Mouse (Mus musculus) myocyte (in vitro differentiated cells): ENCODE data around the gene Snx29. TPM values are rescaled to one million over a fixed set of nuclear protein-coding genes. Genes with fewer than 3 reads are reported as not detected.

Source experiments
- H3K27me3 ChIP-seq: one replicate; pipeline ENCODE4 v1.6.1; 2011; ENCODE audit not compliant: control insufficient read depth, insufficient read depth, insufficient read length
- H3K36me3 ChIP-seq: one replicate; pipeline ENCODE4 v1.6.1; 2011; ENCODE audit not compliant: control insufficient read depth, insufficient read depth
- H3K4me2 ChIP-seq: one replicate; pipeline ENCODE4 v1.6.1; 2011; ENCODE audit warnings: low read depth, control low read depth
- H3K4me3 ChIP-seq: one replicate; pipeline ENCODE4 v1.5.1; 2011; ENCODE audit warnings: mild to moderate bottlenecking, control low read depth, moderate library complexity
- H3K79me2 ChIP-seq: one replicate; pipeline ENCODE4 v1.6.1; 2011; ENCODE audit not compliant: control insufficient read depth, insufficient read depth
- H3ac ChIP-seq: one replicate; pipeline ENCODE4 v1.6.1; 2011; ENCODE audit not compliant: control insufficient read depth, insufficient read length
- CEBPB ChIP-seq: IDR thresholded peaks from 2 replicates; pipeline ENCODE4 v1.6.1; 2011; ENCODE audit warnings: mild to moderate bottlenecking, moderate library complexity; ENCODE audit not compliant: poor library complexity, insufficient read depth, severe bottlenecking
- E2F4 ChIP-seq: IDR thresholded peaks from one replicate; pipeline ENCODE4 v1.6.1; 2011; ENCODE audit warnings: mild to moderate bottlenecking, control low read depth, moderate library complexity; ENCODE audit not compliant: insufficient read depth
- MAX ChIP-seq: IDR thresholded peaks from one replicate; pipeline ENCODE4 v1.6.1; 2011; ENCODE audit warnings: low read depth, mild to moderate bottlenecking, control low read depth
- MYOD1 ChIP-seq, 3 experiments: IDR thresholded peaks; one replicate each; pipeline ENCODE4 v1.6.1; 2011; ENCODE audit warnings: control low read depth in 2 of 3, low read depth in 2 of 3, mild to moderate bottlenecking in 2 of 3, moderate library complexity in 1 of 3; ENCODE audit not compliant: insufficient read length in 2 of 3, control insufficient read depth in 1 of 3
- MYOG ChIP-seq, 3 experiments: IDR thresholded peaks; one replicate each; pipeline ENCODE4 v1.6.1; 2011; ENCODE audit warnings: control low read depth in 2 of 3, low read depth in 2 of 3, mild to moderate bottlenecking in 2 of 3; ENCODE audit not compliant: insufficient read length in 2 of 3, control insufficient read depth in 1 of 3, insufficient read depth in 1 of 3
- POLR2A ChIP-seq: IDR thresholded peaks from one replicate; pipeline ENCODE4 v1.6.1; 2011; ENCODE audit warnings: low read depth, mild to moderate bottlenecking, control low read depth, moderate library complexity; ENCODE audit not compliant: insufficient read length
- POLR2AphosphoS2 ChIP-seq: IDR thresholded peaks from one replicate; pipeline ENCODE4 v1.6.1; 2011; ENCODE audit warnings: low read depth, control low read depth; ENCODE audit not compliant: insufficient read length
- REST ChIP-seq: IDR thresholded peaks from one replicate; pipeline ENCODE4 v1.6.1; 2011; ENCODE audit warnings: mild to moderate bottlenecking, control low read depth, moderate library complexity; ENCODE audit not compliant: insufficient read depth, insufficient read length
- SRF ChIP-seq: IDR thresholded peaks from one replicate; pipeline ENCODE4 v1.6.1; 2011; ENCODE audit warnings: low read depth; ENCODE audit not compliant: control insufficient read depth, insufficient read length
- TCF12 ChIP-seq: IDR thresholded peaks from one replicate; pipeline ENCODE4 v1.6.1; 2011; ENCODE audit warnings: mild to moderate bottlenecking, control low read depth; ENCODE audit not compliant: poor library complexity, insufficient read depth, severe bottlenecking
- TCF3 ChIP-seq: IDR thresholded peaks from one replicate; pipeline ENCODE4 v1.6.1; 2011; ENCODE audit warnings: low read depth, control low read depth; ENCODE audit not compliant: insufficient read length
- USF1 ChIP-seq: IDR thresholded peaks from one replicate; pipeline ENCODE4 v1.6.1; 2011; ENCODE audit warnings: low read depth, mild to moderate bottlenecking, control low read depth, moderate library complexity
- polyA plus RNA-seq: library from polyadenylated mRNA; unstranded; fragments of >200 nt; fragmentation: generic; extraction: Trizol; gene quantifications from one replicate; pipeline ENCODE4 v1.2.1, GENCODE M21; 2012; ENCODE audit warnings: missing spikeins

The Snx29 gene
- polyA plus RNA-seq = 1.7 TPM

DNA sequence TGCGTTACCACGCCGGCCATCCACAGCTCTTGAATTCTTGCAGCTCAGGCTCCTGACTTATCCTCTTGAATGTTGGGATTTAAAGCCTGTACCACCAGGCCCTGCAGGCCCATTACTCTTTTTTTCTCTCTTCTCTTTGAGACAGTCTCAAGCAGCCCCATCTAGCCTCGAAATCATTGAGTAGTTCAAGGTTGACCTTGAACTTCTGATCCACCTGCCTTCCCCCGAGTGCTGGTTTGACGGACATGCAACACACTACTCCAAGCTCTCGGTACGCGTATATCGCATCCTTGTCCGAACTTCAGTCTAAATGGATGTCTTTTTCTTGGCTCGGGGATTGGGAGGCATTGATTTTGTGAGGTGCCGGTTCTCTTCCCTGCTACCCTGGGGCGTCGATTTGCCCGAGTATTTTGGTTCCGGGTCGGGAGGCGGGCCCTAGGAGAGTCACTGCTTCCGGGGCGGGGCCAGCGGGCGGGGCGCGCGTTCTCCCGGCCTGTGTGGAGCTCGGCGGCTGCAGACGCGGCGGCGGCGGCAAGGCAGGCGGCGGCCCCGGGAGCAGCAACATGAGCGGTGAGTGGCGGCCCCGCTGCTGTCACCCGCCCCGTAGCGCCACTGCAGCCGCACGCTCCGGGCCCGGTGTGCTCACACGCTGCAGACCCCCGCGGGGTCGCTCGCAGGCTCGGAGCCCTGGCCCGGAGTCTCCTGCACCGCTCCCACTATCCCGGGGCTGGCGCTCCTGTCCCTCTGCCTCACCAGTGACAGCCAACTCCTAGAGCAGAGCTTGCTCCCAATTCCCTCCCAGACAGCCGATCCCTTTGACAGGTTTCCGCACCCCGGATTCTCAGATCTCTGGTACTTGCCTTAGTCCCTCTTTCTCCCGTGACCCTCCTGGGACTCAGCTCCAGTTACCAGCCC lies at the start of gene Snx29:
TSS of gene Snx29 (plus strand) at position 500 of the 915 bp plus-strand sequence.
- TF ChIP-seq TCF3 (no peak), MYOG (IDR thresholded peaks at IDR 0.05; ENCODE audit: control insufficient read depth in 1 of 3, insufficient read depth in 1 of 3, insufficient read length in 2 of 3, low read depth in 2 of 3) (no peak), SRF (no peak), TCF12 (no peak), POLR2AphosphoS2 (peak; percentile 77), REST (no peak), POLR2A (peak; percentile 91), E2F4 (no peak), MYOD1 (IDR thresholded peaks at IDR 0.05; ENCODE audit: control insufficient read depth in 1 of 3, insufficient read length in 2 of 3, low read depth in 2 of 3) (no peak)
- no peaks in the 10 kb centered on the region for H3K79me2 ChIP-seq

DNA sequence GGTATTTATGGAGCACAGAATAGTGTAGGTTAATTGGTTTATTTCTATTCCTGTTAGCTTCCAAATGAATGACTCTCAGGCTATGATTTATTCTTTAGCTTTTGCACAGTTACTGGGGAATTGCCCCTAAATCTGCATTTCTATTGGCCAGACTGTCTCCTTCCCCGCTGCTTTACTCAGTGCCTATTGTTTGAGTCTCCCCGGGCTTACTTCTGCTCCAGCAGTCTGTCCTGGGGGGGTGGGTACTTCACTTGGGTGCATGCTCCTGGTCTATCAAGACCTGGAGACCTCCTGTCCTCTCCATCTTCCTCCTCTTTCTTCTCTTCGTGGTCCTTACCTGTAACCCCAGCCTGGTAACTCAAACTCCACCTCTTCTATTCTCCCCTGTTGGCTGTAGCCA lies 45.8 kb upstream of the Snx29 start:
- no peaks in the 10 kb centered on the region for H3K79me2 ChIP-seq
- no peak overlapping the region for H3ac ChIP-seq
- H3K4me3 ChIP-seq = no peak overlapping the region
- no peaks in the 10 kb centered on the region for H3K36me3 ChIP-seq
- TF ChIP-seq MYOD1 (IDR thresholded peaks at IDR 0.05; ENCODE audit: control insufficient read depth in 1 of 3, insufficient read length in 2 of 3, low read depth in 2 of 3) (no peak), MAX (no peak), E2F4 (no peak), POLR2A (no peak), USF1 (no peak), MYOG (IDR thresholded peaks at IDR 0.05; ENCODE audit: control insufficient read depth in 1 of 3, insufficient read depth in 1 of 3, insufficient read length in 2 of 3, low read depth in 2 of 3) (no peak), REST (no peak), TCF3 (no peak), CEBPB (no peak), TCF12 (no peak), POLR2AphosphoS2 (no peak), SRF (no peak)
- no peak overlapping the region for H3K4me2 ChIP-seq
- no peaks in the 10 kb centered on the region for H3K27me3 ChIP-seq

More for the DNA sequence above, at the start of gene Snx29:
- Histone ChIP-seq H3K27me3 (no peaks in the 10 kb centered on the region), H3ac (peak within 1 kb of the TSS; percentile 26), H3K4me2 (peak within 1 kb of the TSS; percentile 100), H3K4me3 (peak within 1 kb of the TSS; percentile 40), H3K36me3 (no peaks in the 10 kb centered on the region)

DNA sequence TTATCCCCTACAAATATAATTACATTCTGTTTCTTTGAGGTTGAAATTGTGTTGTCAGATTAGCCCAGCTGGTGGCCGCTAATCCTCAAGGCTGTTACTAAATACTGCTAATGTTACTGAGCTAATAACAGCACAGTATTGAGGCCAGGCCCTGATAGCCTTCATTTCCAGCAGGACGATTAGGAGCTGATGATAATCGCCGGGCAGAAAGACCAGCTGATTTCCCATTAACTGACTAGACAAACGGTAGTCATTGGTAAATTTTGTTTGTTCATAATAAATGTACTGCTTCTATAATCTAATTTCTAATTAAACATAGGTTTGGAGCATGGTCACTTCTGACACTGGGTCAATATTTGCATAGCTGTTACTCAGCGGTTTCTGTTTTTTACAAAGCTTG lies 43.9 kb upstream of the Snx29 start:
- Histone ChIP-seq H3K27me3 (no peaks in the 10 kb centered on the region), H3K79me2 (no peaks in the 10 kb centered on the region), H3K36me3 (no peaks in the 10 kb centered on the region), H3K4me2 (no peak overlapping the region), H3K4me3 (no peak overlapping the region), H3ac (no peak overlapping the region)
- TF ChIP-seq USF1 (no peak), CEBPB (no peak), MYOG (IDR thresholded peaks at IDR 0.05; ENCODE audit: control insufficient read depth in 1 of 3, insufficient read depth in 1 of 3, insufficient read length in 2 of 3, low read depth in 2 of 3) (no peak), TCF3 (no peak), MAX (no peak), POLR2AphosphoS2 (no peak), MYOD1 (IDR thresholded peaks at IDR 0.05; ENCODE audit: control insufficient read depth in 1 of 3, insufficient read length in 2 of 3, low read depth in 2 of 3) (no peak), TCF12 (no peak)

DNA sequence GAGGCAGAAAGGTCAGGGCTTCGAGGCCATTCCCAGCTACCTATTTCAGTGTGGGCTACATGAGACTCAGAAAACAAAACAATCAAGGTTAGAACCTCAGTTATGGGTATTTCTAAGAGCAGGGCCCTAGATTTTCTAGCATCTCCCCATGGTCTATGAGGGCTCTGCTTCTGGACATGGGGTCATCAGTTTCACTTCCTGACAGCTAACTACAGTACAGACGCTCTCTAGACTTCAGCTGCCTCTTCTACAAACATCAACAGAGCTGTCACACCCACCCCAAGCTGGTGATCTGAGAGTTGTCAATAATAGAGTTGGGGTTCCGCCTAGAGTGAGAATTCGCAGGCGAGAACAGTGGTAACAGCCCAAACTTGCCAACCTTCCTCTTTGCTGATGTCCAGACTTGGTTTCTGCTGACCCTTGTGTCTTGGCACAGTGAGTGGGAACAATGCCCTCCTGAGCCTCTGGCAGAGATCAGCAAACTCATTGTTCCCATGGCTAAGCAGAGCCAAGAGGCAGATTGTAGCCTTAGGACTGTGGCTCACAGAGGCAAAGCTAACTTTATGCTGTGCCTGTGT lies 40.0 kb upstream of the Snx29 start:
- Histone ChIP-seq H3K36me3 (no peaks in the 10 kb centered on the region), H3K27me3 (no peaks in the 10 kb centered on the region), H3ac (no peak overlapping the region), H3K4me3 (no peak overlapping the region), H3K4me2 (no peak overlapping the region), H3K79me2 (no peaks in the 10 kb centered on the region)
- no peak for TF ChIP-seq SRF
- no peak for TF ChIP-seq MYOD1 (IDR thresholded peaks at IDR 0.05; ENCODE audit: control insufficient read depth in 1 of 3, insufficient read length in 2 of 3, low read depth in 2 of 3)
- TF ChIP-seq TCF3 = no peak
- no peak for TF ChIP-seq MYOG (IDR thresholded peaks at IDR 0.05; ENCODE audit: control insufficient read depth in 1 of 3, insufficient read depth in 1 of 3, insufficient read length in 2 of 3, low read depth in 2 of 3)
- no peak for TF ChIP-seq MAX
- no peak for TF ChIP-seq POLR2AphosphoS2
- no peak for TF ChIP-seq E2F4
- TF ChIP-seq TCF12 = no peak
- TF ChIP-seq CEBPB = no peak
- TF ChIP-seq REST = no peak
- no peak for TF ChIP-seq USF1
